Mouse (Mus musculus) hindbrain, embryonic 14.5 days (tissue): ENCODE data around the gene Pgm2l1. TPM values are rescaled to one million over a fixed set of nuclear protein-coding genes. Genes with fewer than 3 reads are reported as not detected.

Experiments
- ATAC-seq: fragments of 200-750 bp; cut with Nextera tagmentation; 2 replicates; pipeline ENCODE4 v1.8.0; 2017; ENCODE audit warnings: moderate number of reproducible peaks, mild to moderate bottlenecking, moderate TSS enrichment, moderate library complexity; ENCODE audit not compliant: low FRiP score
- DNase-seq: peaks from one replicate; pipeline ENCODE4 v3.0.0-alpha.2; 2015; ENCODE audit warnings: low spot score
- H3K27ac ChIP-seq: fragments of 300-500 bp; sonication (generic); 2 replicates; pipeline ENCODE4 v1.5.1; 2014; ENCODE audit warnings: mild to moderate bottlenecking, moderate library complexity
- H3K27me3 ChIP-seq: fragments of 300-500 bp; sonication (generic); 2 replicates; pipeline ENCODE4 v1.6.1; 2014; ENCODE audit warnings: mild to moderate bottlenecking, low read length, mixed read lengths; ENCODE audit not compliant: control insufficient read depth, insufficient read depth
- H3K36me3 ChIP-seq: fragments of 300-500 bp; sonication (generic); replicated peaks from 2 replicates; pipeline ENCODE4 v1.6.1; 2014; ENCODE audit not compliant: control insufficient read depth, insufficient read depth
- H3K4me1 ChIP-seq: fragments of 300-500 bp; sonication (generic); replicated peaks from 2 replicates; pipeline ENCODE4 v1.6.1; 2014; ENCODE audit warnings: antibody characterized with exemption, low read length, mixed read lengths; ENCODE audit not compliant: control insufficient read depth, insufficient read depth
- H3K4me2 ChIP-seq: fragments of 300-500 bp; sonication (generic); replicated peaks from 2 replicates; pipeline ENCODE4 v1.6.1; 2014; ENCODE audit warnings: mild to moderate bottlenecking, moderate library complexity
- H3K4me3 ChIP-seq: fragments of 300-500 bp; sonication (generic); replicated peaks from 2 replicates; pipeline ENCODE4 v1.5.1; 2014; ENCODE audit warnings: mild to moderate bottlenecking, low read length
- H3K9ac ChIP-seq: fragments of 300-500 bp; sonication (generic); 2 replicates; pipeline ENCODE4 v1.6.1; 2014
- H3K9me3 ChIP-seq: fragments of 300-500 bp; sonication (generic); 2 replicates; pipeline ENCODE4 v1.6.1; 2016; ENCODE audit warnings: low read length; ENCODE audit not compliant: control insufficient read depth
- WGBS: fragments of 180-500 bp; shearing (Covaris S2); extraction: QIAGEN DNeasy Blood & Tissue Kit; methylation state at CpG from one replicate; pipeline ENCODE4 v1.1.7; 2014; 5-methylcytosine and 5-hydroxymethylcytosine counted together
- polyA plus RNA-seq: library from polyadenylated mRNA; unstranded; fragments of >200 nt; fragmentation: Nextera tagmentation; extraction: Ambion mirVana; gene quantifications from 2 replicates; pipeline ENCODE4 v1.2.1, GENCODE M21; 2014

Gene Pgm2l1
- polyA plus RNA-seq = 29.0 and 29.1 TPM in 2 replicates

DNA sequence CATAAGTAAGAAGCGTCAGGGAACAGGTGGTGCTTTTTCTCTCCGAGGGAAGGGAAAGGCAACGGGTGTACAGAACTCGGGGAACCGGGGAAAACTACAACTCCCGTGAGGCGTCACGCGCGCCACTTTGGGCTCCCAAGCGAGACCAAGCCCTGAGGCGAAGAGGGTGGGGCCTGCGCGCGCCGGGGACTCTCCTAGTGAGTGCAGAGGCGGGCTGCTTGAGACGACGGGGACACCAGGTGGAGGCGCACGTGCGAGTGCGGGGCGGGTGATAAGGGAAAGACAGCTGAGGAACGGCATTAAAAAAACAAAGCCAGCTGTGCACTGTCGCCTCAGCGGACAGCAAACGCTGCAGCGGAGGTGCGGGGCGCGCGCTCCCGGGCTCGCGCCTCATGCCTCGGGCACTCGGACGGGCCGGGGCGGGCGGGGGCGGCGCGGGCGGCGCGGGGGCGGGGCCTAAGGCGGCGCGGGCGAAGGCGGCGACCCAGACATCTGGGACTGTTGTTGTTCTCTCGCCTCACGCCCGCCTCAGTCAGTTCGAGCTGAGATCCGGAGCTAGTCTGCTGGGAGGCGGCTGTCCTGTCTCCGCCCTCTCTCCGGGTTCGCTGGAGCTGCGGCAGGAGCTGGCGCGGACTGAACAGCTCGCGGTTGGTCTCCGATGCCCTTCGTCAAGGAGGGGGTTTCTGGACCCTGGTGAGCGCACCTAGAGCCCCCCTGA lies at the start of gene Pgm2l1:
TSS of gene Pgm2l1 (plus strand) at position 237 of the 718 bp plus-strand sequence.
- peaks cover 19% of the 10 kb centered on the region; the same call in 1 of the 2 replicates for H3K4me1 ChIP-seq
- DNase-seq = peak; percentile 94
- ATAC-seq = peak; percentile 97
- peak within 1 kb of the TSS; percentile 77 for H3K4me2 ChIP-seq
- H3K9ac ChIP-seq = peak within 1 kb of the TSS; percentile 95
- H3K27me3 ChIP-seq = no peaks in the 10 kb centered on the region
- WGBS = under 1% methylated on average over 71 of the region's 72 CpGs
- peak within 1 kb of the TSS; percentile 93 for H3K4me3 ChIP-seq
- H3K9me3 ChIP-seq = no peaks in the 10 kb centered on the region
- no peaks in the 10 kb centered on the region for H3K36me3 ChIP-seq
- H3K27ac ChIP-seq = peak within 1 kb of the TSS; percentile 94

DNA sequence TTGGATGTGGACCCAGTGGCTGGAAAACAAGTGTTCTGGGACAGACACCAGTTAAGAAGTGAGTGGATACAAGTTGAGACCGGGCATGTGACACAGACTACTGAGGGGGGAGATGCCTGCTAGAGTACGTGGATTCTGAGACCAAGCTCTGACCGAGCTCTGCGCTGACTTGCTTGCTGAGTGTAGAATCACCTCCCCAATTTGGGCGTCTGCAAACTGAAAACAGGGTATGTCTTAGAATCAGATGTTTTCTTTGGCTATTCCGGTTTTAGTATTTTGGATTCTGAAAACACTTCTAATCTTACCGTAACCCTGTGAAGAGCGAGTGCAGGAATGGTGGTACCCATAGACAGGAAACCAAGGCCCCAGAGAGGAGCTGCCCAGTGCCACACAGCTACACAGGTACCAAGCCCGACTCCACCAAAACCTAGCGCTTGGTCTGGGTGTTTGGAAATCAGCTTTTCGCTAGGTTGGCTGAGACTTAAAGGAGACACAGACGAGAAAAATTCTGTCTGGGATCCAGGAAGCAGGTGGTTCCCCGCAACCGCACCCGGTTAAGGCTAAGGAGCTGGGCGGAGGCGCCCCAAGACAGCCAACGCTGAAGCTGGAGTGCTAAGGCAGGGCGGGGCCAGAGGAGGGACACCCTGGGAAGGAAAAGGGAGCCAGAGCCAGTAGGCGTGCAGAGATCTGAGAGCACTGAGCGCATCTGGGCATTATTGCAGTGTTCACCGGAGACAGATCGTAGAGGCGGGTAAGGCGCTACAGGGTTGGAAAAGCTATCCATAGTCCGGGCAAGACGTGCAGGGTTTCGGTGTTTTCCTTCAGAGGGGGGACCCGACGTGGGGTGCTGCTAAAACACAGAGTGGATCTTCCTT lies 48.9 kb upstream of the Pgm2l1 start:
- Histone ChIP-seq H3K4me2 (peak overlapping the region; percentile 60), H3K4me3 (peak overlapping the region; percentile 33), H3K9me3 (no peaks in the 10 kb centered on the region), H3K9ac (peak overlapping the region; percentile 3), H3K4me1 (peaks cover 7% of the 10 kb centered on the region; the same call in 1 of the 2 replicates), H3K27ac (no peak overlapping the region), H3K36me3 (no peaks in the 10 kb centered on the region), H3K27me3 (peaks cover 37% of the 10 kb centered on the region)
- WGBS = 10% methylated on average over 30 of the region's 30 CpGs
- no peak; the same call in 1 of the 2 replicates for ATAC-seq
- DNase-seq = no peak

DNA sequence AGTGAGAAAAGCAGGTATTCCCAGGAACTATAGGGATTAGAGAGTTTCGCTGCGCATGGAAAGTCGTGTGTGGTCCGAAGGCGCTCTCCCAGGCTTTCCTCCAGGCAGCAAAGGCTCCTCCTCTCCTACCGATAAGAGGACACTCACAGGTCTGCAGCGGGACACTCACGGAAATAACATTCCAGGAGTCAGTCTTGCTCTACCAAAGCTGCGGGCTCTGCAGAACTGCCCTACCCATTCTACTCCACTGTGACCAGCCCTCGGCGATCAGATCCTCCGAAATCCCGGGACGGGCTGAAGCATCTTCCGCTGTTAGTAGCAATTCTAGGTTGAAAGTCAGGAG lies 48.3 kb upstream of the Pgm2l1 start:
- peak overlapping the region; percentile 33 for H3K4me3 ChIP-seq
- peak overlapping the region; percentile 3 for H3K9ac ChIP-seq
- DNase-seq = no peak
- peaks cover 37% of the 10 kb centered on the region for H3K27me3 ChIP-seq
- H3K4me2 ChIP-seq = peak overlapping the region; percentile 60
- WGBS = 4% methylated on average over 15 of the region's 15 CpGs
- H3K4me1 ChIP-seq = peaks cover 7% of the 10 kb centered on the region; the same call in 1 of the 2 replicates
- H3K27ac ChIP-seq = no peak overlapping the region
- ATAC-seq = no peak
- H3K9me3 ChIP-seq = no peaks in the 10 kb centered on the region
- no peaks in the 10 kb centered on the region for H3K36me3 ChIP-seq

DNA sequence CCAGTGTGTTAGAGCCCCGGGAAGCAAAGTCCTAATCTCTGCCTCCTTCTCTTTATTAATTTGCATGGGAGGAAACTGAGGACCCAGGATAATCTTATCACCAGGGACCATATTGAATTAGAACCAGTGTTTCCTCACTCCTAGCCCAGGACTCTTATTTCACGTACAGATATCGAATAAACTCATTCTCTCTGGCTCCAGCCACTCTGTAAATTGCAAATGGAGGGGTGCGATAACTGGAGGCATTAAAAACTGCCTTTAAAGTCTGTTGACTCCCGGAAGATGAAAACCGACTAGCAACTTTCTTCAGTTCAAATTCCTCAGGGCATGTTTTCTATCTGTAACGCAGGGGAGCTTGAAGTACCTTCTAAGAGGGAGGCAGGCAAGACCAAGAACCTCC lies 47.8 kb upstream of the Pgm2l1 start:
- DNase-seq = no peak
- peaks cover 7% of the 10 kb centered on the region; the same call in 1 of the 2 replicates for H3K4me1 ChIP-seq
- H3K27ac ChIP-seq = no peak overlapping the region
- peak overlapping the region; percentile 33; the same call in 1 of the 2 replicates for H3K4me3 ChIP-seq
- peaks cover 37% of the 10 kb centered on the region for H3K27me3 ChIP-seq
- H3K9ac ChIP-seq = no peak overlapping the region
- 69% methylated on average over 7 of the region's 7 CpGs for WGBS
- H3K9me3 ChIP-seq = no peaks in the 10 kb centered on the region
- H3K4me2 ChIP-seq = peak overlapping the region; percentile 60
- no peaks in the 10 kb centered on the region for H3K36me3 ChIP-seq
- ATAC-seq = no peak

DNA sequence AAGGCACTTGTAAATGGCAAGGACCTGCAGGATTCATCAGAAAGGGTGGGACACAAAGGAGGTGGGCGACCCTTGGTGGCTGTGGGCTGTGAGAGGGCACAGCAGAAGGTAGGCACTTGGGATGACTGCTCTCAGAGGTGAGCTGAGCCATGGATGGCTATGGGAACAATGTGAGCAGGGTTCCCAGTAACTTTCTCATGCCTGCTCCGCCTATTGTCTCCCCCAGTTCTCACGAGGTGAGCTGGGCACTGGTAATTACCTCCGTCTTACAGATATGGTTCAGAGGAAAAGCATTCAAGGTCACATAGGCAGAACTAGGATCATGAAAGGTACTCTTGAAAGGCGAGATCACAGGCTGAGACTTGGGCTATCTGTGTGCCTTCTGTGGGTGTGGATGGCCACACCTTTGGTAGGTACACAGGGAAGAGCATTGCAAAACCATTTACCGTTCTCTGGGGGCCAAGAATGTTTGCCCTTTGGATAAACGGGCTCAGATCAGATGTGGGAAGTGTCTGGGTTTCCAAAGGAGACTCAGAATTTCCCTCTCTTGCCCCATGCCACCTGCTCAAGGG lies 47.3 kb upstream of the Pgm2l1 start:
- Histone ChIP-seq H3K9me3 (no peaks in the 10 kb centered on the region), H3K4me3 (no peak overlapping the region), H3K27ac (no peak overlapping the region), H3K4me1 (peaks cover 7% of the 10 kb centered on the region; the same call in 1 of the 2 replicates), H3K36me3 (no peaks in the 10 kb centered on the region), H3K27me3 (peaks cover 37% of the 10 kb centered on the region), H3K9ac (no peak overlapping the region), H3K4me2 (no peak overlapping the region)
- 75% methylated on average over 7 of the region's 7 CpGs for WGBS
- DNase-seq (no peak), ATAC-seq (no peak)

DNA sequence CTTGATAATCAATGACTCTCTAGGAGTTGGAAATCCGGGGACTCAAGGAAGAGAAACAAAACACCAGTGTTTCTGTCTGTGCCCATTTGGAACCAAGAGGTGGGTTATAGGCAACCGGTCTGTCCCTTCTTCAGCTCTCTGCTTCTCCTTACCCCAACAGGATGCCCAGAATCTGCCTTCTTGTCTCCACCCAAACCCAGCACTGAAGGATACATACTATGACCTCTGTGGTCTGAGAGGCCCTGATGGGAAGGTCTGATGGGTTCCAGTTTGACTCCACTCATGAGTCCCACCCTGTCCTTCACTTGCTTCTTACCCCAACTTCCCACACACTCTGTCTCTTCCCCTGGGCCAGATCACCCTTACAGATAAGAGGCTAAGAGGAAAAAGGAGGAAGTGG lies 46.0 kb upstream of the Pgm2l1 start:
- ATAC-seq = no peak
- H3K27ac ChIP-seq = no peak overlapping the region
- no peak overlapping the region for H3K4me2 ChIP-seq
- H3K9ac ChIP-seq = no peak overlapping the region
- no peaks in the 10 kb centered on the region for H3K36me3 ChIP-seq
- H3K4me3 ChIP-seq = no peak overlapping the region
- 81% methylated on average over 2 of the region's 2 CpGs for WGBS
- H3K9me3 ChIP-seq = no peaks in the 10 kb centered on the region
- peaks cover 37% of the 10 kb centered on the region for H3K27me3 ChIP-seq
- no peak for DNase-seq
- H3K4me1 ChIP-seq = peaks cover 7% of the 10 kb centered on the region; the same call in 1 of the 2 replicates

DNA sequence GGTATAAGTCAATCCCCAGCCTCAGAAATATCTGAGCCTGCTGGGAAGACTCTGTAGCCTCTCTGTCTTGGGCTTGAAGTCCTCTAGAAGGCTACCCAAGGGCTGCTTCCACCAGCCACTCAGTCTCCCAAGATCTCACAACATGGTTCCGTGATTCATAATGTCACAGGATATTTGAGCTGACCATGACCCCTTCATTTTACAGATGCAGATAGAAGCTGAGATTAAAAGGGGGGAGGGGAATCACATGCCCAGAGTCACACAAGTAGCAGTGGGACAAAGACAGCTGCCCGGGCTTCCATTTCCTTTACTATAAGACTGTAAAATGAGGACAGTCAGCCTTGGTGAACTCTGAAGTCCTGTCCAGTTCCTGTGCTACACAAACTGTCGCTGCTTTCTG lies 45.6 kb upstream of the Pgm2l1 start:
- H3K4me2 ChIP-seq = no peak overlapping the region
- H3K36me3 ChIP-seq = no peaks in the 10 kb centered on the region
- H3K27me3 ChIP-seq = peaks cover 37% of the 10 kb centered on the region
- no peak overlapping the region for H3K9ac ChIP-seq
- ATAC-seq (no peak), DNase-seq (no peak)
- H3K4me1 ChIP-seq = peaks cover 7% of the 10 kb centered on the region; the same call in 1 of the 2 replicates
- no peak overlapping the region for H3K4me3 ChIP-seq
- 81% methylated on average over 3 of the region's 3 CpGs for WGBS
- H3K27ac ChIP-seq = no peak overlapping the region
- no peaks in the 10 kb centered on the region for H3K9me3 ChIP-seq

DNA sequence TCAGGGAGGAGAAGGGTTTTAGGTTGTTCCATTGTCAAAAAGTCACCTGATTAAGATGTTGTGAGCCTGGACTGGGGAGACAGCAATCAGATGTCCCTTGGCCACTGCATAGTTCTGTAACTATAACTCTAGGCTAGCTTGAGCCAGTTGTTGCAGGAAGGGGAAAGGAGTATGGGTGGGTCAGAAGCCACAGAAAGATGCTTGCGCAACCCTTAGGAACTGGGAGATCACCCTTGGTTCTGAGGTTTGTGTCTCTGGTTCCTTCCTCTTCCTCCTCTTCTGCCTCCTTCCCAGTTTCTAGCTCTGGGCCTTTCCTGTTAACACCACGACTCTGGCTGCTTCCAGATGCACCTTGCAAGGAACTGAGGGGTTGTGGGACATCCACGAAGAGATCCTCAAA lies 44.8 kb upstream of the Pgm2l1 start:
- H3K27me3 ChIP-seq = peaks cover 32% of the 10 kb centered on the region
- 83% methylated on average over 3 of the region's 3 CpGs for WGBS
- H3K36me3 ChIP-seq = no peaks in the 10 kb centered on the region
- no peak overlapping the region for H3K4me3 ChIP-seq
- H3K27ac ChIP-seq = no peak overlapping the region
- peaks cover 7% of the 10 kb centered on the region; the same call in 1 of the 2 replicates for H3K4me1 ChIP-seq
- ATAC-seq (no peak), DNase-seq (no peak)
- no peak overlapping the region for H3K9ac ChIP-seq
- no peaks in the 10 kb centered on the region for H3K9me3 ChIP-seq
- H3K4me2 ChIP-seq = no peak overlapping the region

DNA sequence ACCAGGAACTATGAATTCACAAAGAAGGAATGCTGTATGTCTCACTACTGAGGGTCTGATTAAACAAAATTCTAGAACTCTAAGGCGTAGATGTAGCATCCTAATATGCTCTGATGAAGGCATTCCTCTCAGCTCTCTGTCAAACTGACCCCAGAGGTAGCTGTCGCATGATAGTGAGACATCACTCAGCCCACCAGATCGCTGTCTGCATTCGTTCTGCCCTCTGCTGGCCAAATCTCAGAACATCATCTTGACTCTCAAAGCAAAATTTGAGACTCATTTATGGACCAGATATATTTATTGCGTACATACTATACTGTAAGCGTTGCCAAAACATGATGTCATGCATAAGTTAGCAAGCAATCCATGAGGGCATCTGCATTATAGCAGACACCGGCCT lies 39.6 kb upstream of the Pgm2l1 start:
- ATAC-seq (no peak), DNase-seq (peak; percentile 78)
- no peaks in the 10 kb centered on the region for H3K4me1 ChIP-seq
- no peak overlapping the region for H3K4me2 ChIP-seq
- H3K9me3 ChIP-seq = no peaks in the 10 kb centered on the region
- no peaks in the 10 kb centered on the region for H3K36me3 ChIP-seq
- no peaks in the 10 kb centered on the region for H3K27me3 ChIP-seq
- H3K4me3 ChIP-seq = no peak overlapping the region
- no peak overlapping the region for H3K9ac ChIP-seq
- 22% methylated on average over 7 of the region's 7 CpGs for WGBS
- no peak overlapping the region for H3K27ac ChIP-seq
